Mouse (Mus musculus): ENCODE data around the gene Cox16. TPM values are rescaled to one million over a fixed set of nuclear protein-coding genes. Genes with fewer than 3 reads are reported as not detected.

The Cox16 gene
- polyA plus RNA-seq, 2 experiments: 36.3 to 84.2 TPM

DNA sequence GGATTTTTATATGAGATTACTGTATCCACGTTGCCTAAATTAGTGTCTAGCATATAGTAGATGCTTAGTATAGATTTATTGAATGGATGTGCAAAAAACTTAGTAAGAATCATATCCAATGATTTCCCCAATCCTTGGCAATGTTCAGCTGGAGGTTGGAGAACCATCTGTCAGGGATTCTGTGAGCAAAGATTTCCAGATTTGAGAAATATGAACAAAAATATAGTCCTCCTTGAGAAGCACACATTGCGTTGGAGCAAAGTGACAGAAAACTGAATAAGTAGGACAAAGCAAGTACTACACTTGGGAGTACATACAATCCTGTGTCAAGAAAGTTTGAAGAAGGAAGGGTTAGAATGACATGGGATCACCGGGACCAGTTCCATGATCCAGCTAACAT lies 160.8 kb downstream of the Cox16 start:
- H3K4me1 ChIP-seq (replicated peaks; ENCODE audit: control insufficient read depth in 2 of 2, insufficient read depth in 2 of 2, low read length in 1 of 2): no peaks in the 10 kb centered on the region
- H3K27ac ChIP-seq: no peak overlapping the region
- 66% methylated on average over 3 of the region's 3 CpGs for WGBS (ENCODE audit: insufficient replicate concordance)
- no peaks in the 10 kb centered on the region for H3K9me3 ChIP-seq (ENCODE audit: control insufficient read depth, low read length)
- no peak overlapping the region for H3K4me3 ChIP-seq (ENCODE audit: insufficient read depth in 1 of 2, low read depth in 2 of 2, low read length in 2 of 2)
- TF ChIP-seq CTCF (IDR thresholded peaks at IDR 0.05; ENCODE audit: low read depth): no peak
- TF ChIP-seq EP300 (IDR thresholded peaks at IDR 0.05; ENCODE audit: low read depth): no peak
- H3K9ac ChIP-seq (replicated peaks): no peak overlapping the region
- H3K36me3 ChIP-seq (replicated peaks; ENCODE audit: control insufficient read depth, insufficient read depth, low read depth): no peaks in the 10 kb centered on the region
- H3K4me2 ChIP-seq (ENCODE audit: low read depth): no peak overlapping the region
- ATAC-seq (ENCODE audit: insufficient read depth): no peak
- H3K27me3 ChIP-seq (ENCODE audit: control insufficient read depth, insufficient read depth, low read length): no peaks in the 10 kb centered on the region
- no peak for DNase-seq (ENCODE audit: low read depth in 3 of 3, low spot score in 3 of 3)

DNA sequence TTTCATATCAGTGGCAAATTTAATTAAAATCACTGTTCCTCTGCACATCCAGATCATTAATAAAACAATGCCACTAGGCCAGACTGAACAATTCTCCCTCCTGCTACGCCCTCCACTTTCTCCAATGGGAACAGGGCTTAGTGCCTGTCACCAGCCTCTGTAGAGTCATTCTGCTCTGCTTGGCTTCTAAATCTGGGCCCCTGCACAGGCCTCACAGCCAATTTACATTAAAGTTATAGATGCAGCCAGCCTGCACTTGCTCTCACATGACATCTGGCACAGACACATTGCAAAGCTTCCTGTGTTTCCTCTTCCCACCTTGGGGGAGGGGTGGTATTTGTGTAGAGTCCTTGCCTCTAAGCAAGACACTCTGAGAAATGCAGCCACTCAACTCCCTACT lies 163.9 kb downstream of the Cox16 start:
- no peak overlapping the region for H3K9ac ChIP-seq (replicated peaks)
- TF ChIP-seq CTCF (IDR thresholded peaks at IDR 0.05; ENCODE audit: low read depth) (no peak), EP300 (IDR thresholded peaks at IDR 0.05; ENCODE audit: low read depth) (no peak)
- H3K4me2 ChIP-seq (ENCODE audit: low read depth): no peak overlapping the region
- no peaks in the 10 kb centered on the region for H3K4me1 ChIP-seq (replicated peaks; ENCODE audit: control insufficient read depth in 2 of 2, insufficient read depth in 2 of 2, low read length in 1 of 2)
- no peaks in the 10 kb centered on the region for H3K36me3 ChIP-seq (replicated peaks; ENCODE audit: control insufficient read depth, insufficient read depth, low read depth)
- no peak overlapping the region for H3K27ac ChIP-seq
- DNase-seq (ENCODE audit: low read depth in 3 of 3, low spot score in 3 of 3) (no peak), ATAC-seq (ENCODE audit: insufficient read depth) (no peak)
- no peaks in the 10 kb centered on the region for H3K9me3 ChIP-seq (ENCODE audit: control insufficient read depth, low read length)
- 61% methylated on average over 1 of the region's 1 CpGs for WGBS (ENCODE audit: insufficient replicate concordance)
- H3K4me3 ChIP-seq (ENCODE audit: insufficient read depth in 1 of 2, low read depth in 2 of 2, low read length in 2 of 2): no peak overlapping the region
- H3K27me3 ChIP-seq (ENCODE audit: control insufficient read depth, insufficient read depth, low read length): no peaks in the 10 kb centered on the region

DNA sequence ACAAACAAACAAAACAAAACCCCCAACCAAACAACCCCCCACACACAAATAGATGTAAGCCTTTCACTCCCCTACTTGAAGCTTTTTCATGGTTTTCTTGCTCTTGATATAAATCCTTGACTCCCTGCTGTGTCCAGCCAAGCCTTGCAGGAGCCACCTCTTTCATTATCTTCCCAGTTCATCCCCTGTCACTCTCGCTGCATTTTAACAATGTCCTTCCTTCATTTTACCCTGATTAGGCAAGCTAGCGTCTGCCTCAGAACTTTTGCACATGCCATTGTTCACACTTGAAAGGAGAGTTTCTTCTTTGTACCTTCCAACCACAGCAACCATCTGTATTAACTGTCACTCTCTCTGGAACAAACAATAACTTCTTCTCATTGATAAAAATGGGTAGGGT lies 167.1 kb downstream of the Cox16 start:
- Histone ChIP-seq H3K27ac (no peak overlapping the region), H3K27me3 (ENCODE audit: control insufficient read depth, insufficient read depth, low read length) (no peaks in the 10 kb centered on the region), H3K4me2 (ENCODE audit: low read depth) (no peak overlapping the region), H3K9me3 (ENCODE audit: control insufficient read depth, low read length) (no peaks in the 10 kb centered on the region), H3K9ac (replicated peaks) (no peak overlapping the region), H3K4me3 (ENCODE audit: insufficient read depth in 1 of 2, low read depth in 2 of 2, low read length in 2 of 2) (no peak overlapping the region), H3K36me3 (replicated peaks; ENCODE audit: control insufficient read depth, insufficient read depth, low read depth) (no peaks in the 10 kb centered on the region), H3K4me1 (replicated peaks; ENCODE audit: control insufficient read depth in 2 of 2, insufficient read depth in 2 of 2, low read length in 1 of 2) (no peaks in the 10 kb centered on the region)
- DNase-seq (ENCODE audit: low read depth in 3 of 3, low spot score in 3 of 3) (no peak), ATAC-seq (ENCODE audit: insufficient read depth) (no peak)
- no peak for TF ChIP-seq CTCF (IDR thresholded peaks at IDR 0.05; ENCODE audit: low read depth)
- no peak for TF ChIP-seq EP300 (IDR thresholded peaks at IDR 0.05; ENCODE audit: low read depth)
- 19% methylated on average over 2 of the region's 2 CpGs for WGBS (ENCODE audit: insufficient replicate concordance)

DNA sequence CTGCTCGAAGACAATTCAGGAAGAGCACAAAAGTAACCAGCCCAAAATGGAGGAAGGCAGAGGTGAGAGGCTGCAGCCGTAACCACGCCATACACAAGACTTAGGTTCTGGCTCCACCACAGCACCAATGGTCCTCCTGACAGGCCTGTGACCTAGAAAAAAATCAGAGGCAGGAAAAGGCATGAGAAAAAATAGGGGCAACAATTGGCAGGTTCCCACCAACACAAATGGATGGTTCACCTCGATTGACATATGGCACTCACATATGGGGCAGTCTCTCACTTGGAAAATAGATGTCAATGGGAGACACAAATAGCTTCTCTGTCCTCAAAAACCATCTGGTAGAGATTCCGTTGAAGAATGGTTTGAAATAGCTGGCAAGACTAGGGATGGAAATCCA lies 169.0 kb downstream of the Cox16 start:
- no peaks in the 10 kb centered on the region for H3K36me3 ChIP-seq (replicated peaks; ENCODE audit: control insufficient read depth, insufficient read depth, low read depth)
- TF ChIP-seq EP300 (IDR thresholded peaks at IDR 0.05; ENCODE audit: low read depth) (no peak), CTCF (IDR thresholded peaks at IDR 0.05; ENCODE audit: low read depth) (no peak)
- H3K4me3 ChIP-seq (ENCODE audit: insufficient read depth in 1 of 2, low read depth in 2 of 2, low read length in 2 of 2): no peak overlapping the region
- no peak for ATAC-seq (ENCODE audit: insufficient read depth)
- no peak for DNase-seq (ENCODE audit: low read depth in 3 of 3, low spot score in 3 of 3)
- H3K4me2 ChIP-seq (ENCODE audit: low read depth): no peak overlapping the region
- 66% methylated on average over 5 of the region's 5 CpGs for WGBS (ENCODE audit: insufficient replicate concordance)
- H3K27ac ChIP-seq: no peak overlapping the region
- H3K27me3 ChIP-seq (ENCODE audit: control insufficient read depth, insufficient read depth, low read length): no peaks in the 10 kb centered on the region
- H3K9me3 ChIP-seq (ENCODE audit: control insufficient read depth, low read length): no peaks in the 10 kb centered on the region
- no peak overlapping the region for H3K9ac ChIP-seq (replicated peaks)
- H3K4me1 ChIP-seq (replicated peaks; ENCODE audit: control insufficient read depth in 2 of 2, insufficient read depth in 2 of 2, low read length in 1 of 2): no peaks in the 10 kb centered on the region

Other genes starting within 250 kb of the Cox16 start
- gene Slc8a3, start 151.9 kb downstream of the Cox16 start, polyA plus RNA-seq (2012; rRNA removed): 0.02 and 0.11 TPM in 2 replicates
- gene Slc8a3, start 151.9 kb downstream of the Cox16 start, polyA plus RNA-seq (2014; fragmentation: Nextera tagmentation; extraction: Ambion mirVana): not detected in 2 replicates
- gene Gm4787, start 105.7 kb downstream of the Cox16 start, polyA plus RNA-seq (2012; rRNA removed): 0.13 and 0.21 TPM in 2 replicates
- gene Gm4787, start 105.7 kb downstream of the Cox16 start, polyA plus RNA-seq (2014; fragmentation: Nextera tagmentation; extraction: Ambion mirVana): 0.06 and 0.18 TPM in 2 replicates
- 0.14 and 0.31 TPM in 2 replicates for gene Adam4, start 63.2 kb downstream of the Cox16 start, polyA plus RNA-seq (2012; rRNA removed)
- gene Adam4, start 63.2 kb downstream of the Cox16 start, polyA plus RNA-seq (2014; fragmentation: Nextera tagmentation; extraction: Ambion mirVana): 0.05 and 0.08 TPM in 2 replicates
- 3.9 and 4.8 TPM in 2 replicates for gene Gm20498, start 47.8 kb upstream of the Cox16 start, polyA plus RNA-seq (2012; rRNA removed)
- 13.0 and 14.4 TPM in 2 replicates for gene Gm20498, start 47.8 kb upstream of the Cox16 start, polyA plus RNA-seq (2014; fragmentation: Nextera tagmentation; extraction: Ambion mirVana)
- 4.0 and 8.2 TPM in 2 replicates for gene Synj2bp, start 47.8 kb upstream of the Cox16 start, polyA plus RNA-seq (2012; rRNA removed)
- gene Synj2bp, start 47.8 kb upstream of the Cox16 start, polyA plus RNA-seq (2014; fragmentation: Nextera tagmentation; extraction: Ambion mirVana): 12.1 and 15.2 TPM in 2 replicates
- gene Adam21, start 83.3 kb upstream of the Cox16 start, polyA plus RNA-seq (2012; rRNA removed): 0.02 TPM in 1 of 2 replicates, not detected in the other
- not detected in 2 replicates for gene Adam21, start 83.3 kb upstream of the Cox16 start, polyA plus RNA-seq (2014; fragmentation: Nextera tagmentation; extraction: Ambion mirVana)
- 14.1 and 27.2 TPM in 2 replicates for gene Med6, start 109.9 kb upstream of the Cox16 start, polyA plus RNA-seq (2012; rRNA removed)
- gene Med6, start 109.9 kb upstream of the Cox16 start, polyA plus RNA-seq (2014; fragmentation: Nextera tagmentation; extraction: Ambion mirVana): 35.8 and 38.7 TPM in 2 replicates
- 0.02 and 0.03 TPM in 2 replicates for gene Ttc9, start 146.1 kb upstream of the Cox16 start, polyA plus RNA-seq (2012; rRNA removed)
- gene Ttc9, start 146.1 kb upstream of the Cox16 start, polyA plus RNA-seq (2014; fragmentation: Nextera tagmentation; extraction: Ambion mirVana): 0.05 TPM in 1 of 2 replicates, not detected in the other

All from liver, embryonic 14.5 days (tissue).